Mouse (Mus musculus) cerebral cortex, adult 2 months (tissue): Measurements from ENCODE around the gene Slc35a5.

Experiments used
- WGBS: fragments of 180-500 bp; shearing (Covaris S2); methylation state at CpG from one replicate; pipeline ENCODE4 v1.1.7; 2018; 5-methylcytosine and 5-hydroxymethylcytosine counted together

The Slc35a5 gene

DNA sequence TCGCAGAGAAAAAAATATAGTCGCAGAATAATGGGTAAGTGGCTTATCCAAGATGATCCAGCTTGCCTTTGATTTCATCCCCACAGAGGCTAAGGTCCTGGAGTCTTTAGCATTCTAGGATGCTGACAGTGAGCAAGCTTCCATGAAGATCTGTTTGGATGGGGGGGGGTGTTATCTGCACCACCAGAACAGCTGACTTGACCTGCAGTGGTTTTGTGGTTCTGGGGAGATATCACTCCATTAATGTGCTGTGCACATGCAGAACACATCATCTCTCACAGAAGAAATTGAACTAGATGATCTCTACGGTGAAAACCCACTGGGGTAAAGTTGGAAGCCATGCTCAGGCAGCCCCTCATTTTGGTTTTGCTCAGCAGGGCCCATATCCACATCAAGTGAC lies 41.3 kb downstream of the Slc35a5 start:
- WGBS, result 94% methylated on average over 3 of the region's 3 CpGs

DNA sequence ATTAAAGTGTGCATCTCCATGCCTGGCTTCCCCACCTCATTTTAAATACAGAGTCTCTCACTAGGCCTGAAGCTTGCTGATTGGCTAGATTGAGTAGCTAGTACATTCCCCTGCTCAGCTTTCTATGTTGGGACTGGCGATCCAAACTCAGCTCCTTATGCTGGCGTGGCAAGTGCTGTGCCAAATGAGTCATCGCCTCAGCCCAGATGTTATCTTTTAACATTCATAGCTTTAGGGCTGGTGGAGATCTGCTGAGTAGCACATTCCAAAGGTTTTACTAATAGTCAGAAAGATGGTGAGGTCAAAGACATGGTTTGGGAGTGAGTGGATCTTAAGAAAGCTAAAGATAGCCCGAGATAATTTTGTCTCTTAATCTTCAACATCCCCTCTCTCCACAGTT lies 48.0 kb downstream of the Slc35a5 start:
- 56% methylated on average over 4 of the region's 4 CpGs for WGBS

DNA sequence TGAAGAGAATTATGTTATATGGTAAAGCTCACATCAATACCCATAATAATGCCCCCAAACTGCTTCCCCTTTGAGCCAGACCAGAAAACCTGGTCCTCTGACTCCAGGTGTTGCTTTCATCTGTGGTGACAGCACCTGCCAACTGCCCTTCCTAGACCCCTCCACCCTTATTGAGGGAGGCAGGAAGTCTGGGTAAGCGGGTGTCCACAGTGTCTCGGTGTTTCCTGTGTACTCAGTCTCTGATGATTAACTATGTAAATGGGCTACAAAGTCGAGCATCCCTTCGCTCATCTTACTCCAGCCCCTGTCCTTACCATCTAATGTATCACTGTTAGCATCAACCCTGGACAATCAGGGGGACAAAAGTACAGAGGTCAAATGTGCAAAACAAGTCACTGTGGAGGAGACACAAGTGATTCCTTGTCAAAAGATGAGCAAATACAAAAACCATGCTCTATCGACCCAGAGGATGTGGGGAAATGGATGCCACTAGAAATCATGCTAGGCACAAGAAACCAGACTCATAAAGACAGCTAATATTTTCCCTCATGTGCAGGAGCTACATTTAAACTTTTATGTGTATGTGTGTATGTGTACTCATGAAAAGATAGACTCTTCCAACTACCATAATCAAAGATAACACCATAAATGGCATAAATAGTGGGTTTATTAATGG lies 50.2 kb downstream of the Slc35a5 start:
- WGBS, result 73% methylated on average over 5 of the region's 5 CpGs

DNA sequence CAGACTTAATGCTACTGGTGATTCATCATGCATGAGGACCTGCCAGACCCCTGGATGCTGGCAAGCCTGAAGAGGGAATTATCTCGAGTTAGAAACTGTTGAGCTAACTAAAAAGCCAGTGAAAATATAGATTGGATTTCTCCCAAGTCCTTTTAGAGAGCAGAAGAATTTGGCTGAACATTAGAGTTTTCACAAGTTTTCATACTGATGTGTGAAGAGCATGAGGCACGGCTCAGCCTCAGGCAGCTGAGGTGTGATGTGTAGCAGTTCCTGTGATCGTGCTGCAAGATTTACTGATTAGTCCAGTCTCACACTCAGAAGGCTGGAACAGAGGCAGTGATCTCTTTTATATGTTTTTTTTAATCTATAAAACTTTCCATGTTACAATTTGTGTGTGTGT lies 53.5 kb downstream of the Slc35a5 start:
- 27% methylated on average over 3 of the region's 3 CpGs for WGBS

DNA sequence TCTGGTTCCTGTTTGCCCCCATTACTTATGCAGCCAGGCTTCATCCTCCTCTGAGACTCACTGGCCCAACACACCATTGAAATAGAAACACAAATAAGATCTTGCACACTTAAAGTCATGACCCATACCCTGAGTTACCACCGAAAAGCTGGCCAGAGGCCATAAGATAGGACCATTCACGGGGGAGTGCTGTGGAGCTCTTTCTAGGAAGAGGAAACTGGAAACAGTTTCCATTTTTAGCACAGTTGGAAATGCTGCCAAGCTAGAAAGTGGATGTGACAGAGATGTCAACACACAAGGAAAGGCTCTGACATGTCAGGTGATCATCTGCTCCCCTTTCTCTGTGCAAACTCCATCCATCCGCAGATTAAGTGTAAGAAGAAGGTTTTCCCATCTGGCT lies 57.6 kb downstream of the Slc35a5 start:
- WGBS, result 50% methylated on average over 3 of the region's 3 CpGs

DNA sequence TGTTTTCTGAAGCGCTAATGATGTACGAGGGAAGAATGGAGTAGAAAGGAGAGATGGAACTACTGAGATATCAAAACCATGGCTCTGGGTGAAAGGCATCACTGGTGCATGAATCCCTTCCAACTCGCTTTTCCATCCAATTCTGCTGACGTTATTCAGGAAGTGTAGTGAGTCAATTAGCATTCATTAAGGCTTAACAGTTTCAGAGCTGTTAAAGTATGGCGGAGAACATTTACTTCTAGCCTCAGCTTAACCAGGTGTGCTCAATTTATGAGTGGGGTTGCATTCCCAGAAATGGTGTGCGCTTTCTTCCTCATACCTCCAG lies 59.7 kb downstream of the Slc35a5 start:
- WGBS, result 57% methylated on average over 6 of the region's 6 CpGs

DNA sequence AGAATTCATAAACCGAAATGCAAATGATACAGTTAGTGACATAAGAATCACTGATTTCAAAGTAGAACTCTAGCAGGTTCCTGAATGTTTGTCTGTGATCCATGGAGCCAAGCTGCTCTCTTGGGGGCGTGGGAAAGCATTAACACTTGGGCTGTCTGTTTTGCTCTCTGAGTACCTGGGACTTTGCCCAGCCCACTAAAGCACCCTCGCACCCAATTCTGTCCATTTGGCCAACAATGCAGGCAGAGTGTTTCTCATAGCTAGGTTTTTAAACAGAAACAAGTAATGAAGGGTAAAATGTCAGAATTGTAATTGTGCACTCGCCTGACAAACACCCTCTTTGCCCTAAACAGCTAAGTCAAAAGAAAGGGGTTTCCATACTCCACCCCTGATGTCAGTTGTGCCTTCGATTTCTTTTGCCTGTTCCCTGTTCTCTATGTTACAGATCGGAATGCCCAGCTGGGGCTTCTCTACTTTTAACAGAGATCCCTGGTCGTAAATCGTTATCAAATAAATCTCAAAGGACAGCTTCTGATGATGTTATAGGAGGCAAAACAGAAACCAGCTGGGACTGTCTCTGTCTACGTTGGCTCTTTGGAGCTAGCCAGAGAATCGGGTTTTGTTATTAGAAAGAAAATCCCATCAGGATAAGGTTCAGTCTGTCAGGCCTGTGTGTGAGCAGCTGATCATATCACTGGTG lies 60.2 kb downstream of the Slc35a5 start:
- WGBS, result 60% methylated on average over 10 of the region's 10 CpGs

DNA sequence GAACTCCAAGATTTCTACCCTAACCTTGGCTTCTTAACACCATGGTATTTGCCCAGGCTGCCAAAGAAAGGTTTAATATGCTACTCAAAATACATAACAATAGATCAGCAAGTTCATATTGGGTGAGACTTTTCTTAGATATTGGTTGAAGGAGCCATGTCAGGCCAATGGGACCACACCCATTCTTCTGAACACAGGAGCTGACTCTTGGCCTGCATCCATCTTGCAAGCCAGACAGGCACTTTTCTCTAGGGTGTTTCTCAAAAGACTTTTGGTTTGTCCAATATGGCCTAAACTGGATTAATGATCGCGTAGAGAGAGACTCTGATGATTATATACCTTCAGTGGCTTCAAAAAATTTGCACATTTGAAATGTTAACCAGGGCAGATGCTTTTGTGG lies 61.0 kb downstream of the Slc35a5 start:
- WGBS, result 81% methylated on average over 2 of the region's 2 CpGs

DNA sequence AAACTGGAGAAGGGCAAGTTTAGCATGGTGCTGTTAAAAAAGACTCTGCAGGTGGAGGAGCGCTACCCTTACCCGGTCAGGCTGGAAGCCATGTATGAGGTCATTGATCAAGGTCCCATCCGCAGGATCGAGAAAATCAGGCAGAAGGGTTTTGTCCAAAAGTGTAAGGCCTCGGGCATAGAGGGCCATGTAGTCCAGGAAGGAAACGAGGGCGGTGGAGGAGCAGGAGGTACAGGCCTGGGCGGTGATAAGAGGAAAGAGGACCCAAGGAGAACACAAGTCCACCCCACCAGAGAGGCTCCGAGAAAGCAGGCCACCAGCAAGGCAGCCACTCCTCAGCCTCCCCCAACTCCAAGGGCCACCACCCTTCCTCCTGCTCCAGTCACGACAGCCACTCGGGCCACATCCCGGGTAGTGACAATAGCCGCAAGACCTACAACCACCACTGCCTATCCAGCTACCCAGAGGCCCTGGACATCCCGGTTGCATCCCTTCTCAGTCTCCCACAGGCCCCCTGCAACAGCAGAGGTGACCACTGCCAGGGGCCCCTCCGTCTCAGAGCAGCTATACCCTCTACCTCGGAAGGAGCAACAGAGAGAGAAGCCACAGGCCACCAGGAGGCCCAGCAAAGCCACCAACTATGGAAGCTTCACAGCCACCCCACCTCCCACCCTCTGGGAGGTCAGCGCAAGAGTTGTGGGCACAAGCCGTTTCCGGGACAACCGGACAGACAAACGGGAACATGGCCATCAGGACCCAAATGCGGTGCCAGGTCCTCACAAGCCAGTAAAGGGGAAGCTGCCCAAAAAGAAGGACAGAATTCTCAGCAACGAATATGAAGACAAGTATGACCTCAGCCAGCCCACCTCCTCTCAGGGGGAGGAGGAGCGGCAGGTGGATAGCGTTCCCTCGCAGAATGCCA lies 62.7 kb downstream of the Slc35a5 start:
- 77% methylated on average over 26 of the region's 26 CpGs for WGBS

DNA sequence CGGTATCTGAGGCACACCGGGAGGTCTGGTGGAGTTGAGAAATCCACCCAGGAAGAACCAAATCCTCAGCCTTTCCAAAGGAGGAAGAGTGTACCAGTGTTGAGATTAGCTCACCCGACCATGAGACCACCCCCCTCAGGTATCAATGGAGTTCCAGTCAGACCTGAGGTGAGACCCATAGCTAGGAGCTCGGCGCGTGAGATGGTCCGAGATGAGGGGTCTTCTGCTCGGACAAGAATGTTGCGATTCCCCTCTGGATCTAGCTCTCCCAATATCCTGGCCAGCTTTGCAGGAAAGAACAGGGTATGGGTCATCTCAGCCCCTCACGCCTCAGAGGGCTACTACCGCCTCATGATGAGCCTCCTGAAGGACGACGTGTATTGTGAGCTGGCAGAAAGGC lies 63.5 kb downstream of the Slc35a5 start:
- WGBS, result 86% methylated on average over 13 of the region's 13 CpGs

DNA sequence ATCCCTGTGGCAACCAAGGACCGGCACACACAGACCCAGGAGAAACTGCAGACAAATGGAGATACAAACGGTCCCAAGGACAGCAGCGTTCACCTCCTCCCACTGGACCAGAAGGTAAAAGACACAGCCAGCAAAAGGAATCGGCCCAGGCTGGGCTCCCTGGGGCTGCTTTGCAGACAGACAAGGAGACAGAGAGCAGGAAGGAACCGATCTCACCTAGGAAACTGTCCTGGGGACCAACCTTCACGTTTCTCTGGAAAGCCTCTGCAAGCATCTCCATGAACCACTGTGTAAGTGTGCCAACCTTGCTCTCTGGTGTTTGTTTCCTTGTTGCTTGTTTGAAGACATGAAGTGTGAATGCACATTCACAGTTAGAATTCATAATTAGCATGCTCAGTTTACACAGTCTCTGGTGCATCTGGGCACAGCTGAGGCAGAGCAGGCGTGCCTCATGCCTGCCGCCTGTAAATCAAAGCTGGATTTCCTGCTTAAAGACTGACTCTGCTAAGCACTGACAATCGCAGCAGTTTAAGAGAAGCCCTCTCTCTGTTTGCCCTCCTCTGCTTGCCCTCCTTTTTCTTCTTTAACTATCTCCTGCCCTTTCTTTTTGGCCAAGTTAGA lies 64.3 kb downstream of the Slc35a5 start:
- WGBS, result 11% methylated on average over 9 of the region's 9 CpGs

DNA sequence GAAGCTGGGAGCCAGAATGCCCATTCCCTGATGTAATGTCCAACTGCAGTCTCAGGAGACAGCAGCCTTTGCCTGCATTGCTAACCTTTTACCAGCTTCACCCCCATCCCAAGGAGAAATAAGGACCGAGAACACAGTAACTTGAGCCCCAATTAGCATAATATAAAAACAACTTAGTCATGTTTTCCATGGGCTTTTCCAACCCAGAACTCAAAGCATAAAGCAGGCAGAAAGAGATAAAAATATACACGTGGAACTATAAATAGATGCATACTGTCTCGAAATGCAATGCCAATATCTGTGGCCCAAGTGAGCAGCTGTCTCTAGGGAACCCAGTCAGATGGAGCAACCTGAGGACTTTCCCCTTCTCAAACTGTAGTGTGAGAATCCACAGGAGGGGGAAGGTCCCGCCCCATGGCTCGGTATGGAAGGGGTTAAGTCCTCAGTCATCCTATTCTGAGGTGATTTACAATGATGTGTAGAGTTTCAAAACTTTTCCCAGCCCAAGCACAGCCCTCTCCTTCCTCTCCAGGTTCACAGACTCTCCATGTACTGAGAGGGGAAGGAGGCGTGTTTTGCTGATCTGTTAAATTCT lies 65.3 kb downstream of the Slc35a5 start, which contains the start of gene Ccdc80:
Gene Ccdc80, plus strand, starts transcription at position 266 of the 595 bp plus-strand sequence.
- 12% methylated on average over 6 of the region's 6 CpGs for WGBS

DNA sequence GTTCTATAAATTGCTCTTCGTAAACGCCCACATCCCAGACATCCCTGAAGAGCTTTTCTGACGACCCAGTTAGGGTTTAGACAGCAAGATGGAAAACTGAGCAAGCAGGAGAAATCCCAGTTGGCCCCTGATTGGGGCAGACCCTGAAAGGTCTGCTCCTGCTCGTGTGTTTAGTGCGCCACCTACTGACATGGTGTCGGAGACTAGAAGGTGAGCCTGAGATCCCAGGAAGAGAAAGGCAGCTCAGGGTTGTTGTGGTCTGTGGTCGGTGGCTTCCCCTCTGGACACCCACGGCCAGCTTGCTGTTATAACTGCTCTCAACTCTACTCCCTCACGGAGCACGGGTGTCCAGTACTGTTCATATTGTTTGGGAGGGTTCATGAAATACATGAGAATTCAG lies 68.5 kb downstream of the Slc35a5 start:
- WGBS, result 12% methylated on average over 10 of the region's 10 CpGs
